Mouse (Mus musculus): ENCODE data around the gene Rpgrip1l. TPM values are rescaled to one million over a fixed set of nuclear protein-coding genes. Genes with fewer than 3 reads are reported as not detected.

Gene Rpgrip1l
- total and polyA plus RNA-seq, 2 experiments from 2014 or later = 9.1 to 9.6 TPM

DNA sequence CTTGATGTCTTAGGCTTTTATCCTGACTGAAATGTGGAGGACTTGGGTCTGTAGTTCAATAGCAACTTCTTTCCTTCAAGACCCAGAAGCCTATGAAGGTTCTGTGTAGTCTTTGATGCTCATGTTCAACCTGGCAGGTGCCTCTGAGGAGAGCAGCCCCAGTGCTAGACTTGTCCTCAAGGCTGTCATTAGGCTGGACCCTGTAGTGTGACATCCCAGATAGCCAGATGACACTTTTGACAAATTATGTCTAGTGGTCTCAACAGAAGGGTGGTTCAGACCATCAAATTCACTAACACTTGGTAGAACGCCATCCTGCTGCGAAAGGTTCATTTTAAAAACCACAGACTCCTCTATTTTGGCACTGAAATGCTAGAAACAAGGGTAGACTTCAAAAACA lies 100.1 kb downstream of the Rpgrip1l start:
- TF ChIP-seq CTCF (IDR thresholded peaks at IDR 0.05; ENCODE audit: low read depth) = no peak
- no peak overlapping the region for H3K4me2 ChIP-seq (ENCODE audit: low read depth)
- ATAC-seq = no peak

DNA sequence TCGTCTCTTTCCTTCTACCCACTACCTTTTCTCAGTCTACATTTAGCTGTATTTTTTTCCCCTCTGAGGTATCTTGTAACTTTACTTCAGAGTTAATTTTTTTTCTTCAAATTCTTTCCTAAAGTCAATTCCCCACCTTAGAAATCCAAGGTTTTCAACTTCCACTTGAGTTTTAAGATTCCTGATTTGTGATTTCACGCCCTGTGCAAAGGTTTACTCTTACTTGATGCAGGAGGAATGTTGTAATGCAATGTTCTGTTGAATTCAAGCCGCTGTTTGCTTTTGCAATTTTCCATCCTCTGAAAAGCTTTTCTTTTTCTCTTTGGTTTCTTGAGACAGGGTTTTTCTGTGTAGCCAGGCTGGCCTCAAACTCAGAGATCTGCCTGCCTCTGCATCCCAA lies 103.4 kb downstream of the Rpgrip1l start:
- no peaks in the 10 kb centered on the region for H3K4me1 ChIP-seq (ENCODE audit: insufficient read depth)
- no peak overlapping the region for H3K9ac ChIP-seq
- H3K27me3 ChIP-seq (ENCODE audit: insufficient read depth, low read length) = no peaks in the 10 kb centered on the region
- H3K4me2 ChIP-seq (ENCODE audit: low read depth) = no peak overlapping the region
- no peaks in the 10 kb centered on the region for H3K36me3 ChIP-seq (ENCODE audit: insufficient read depth)
- DNase-seq = no peak
- 85% methylated on average over 3 of the region's 3 CpGs for whole genome bisulfite sequencing
- TF ChIP-seq CTCF (IDR thresholded peaks at IDR 0.05; ENCODE audit: low read depth) = no peak
- H3K27ac ChIP-seq (ENCODE audit: low read depth, low read length) = no peak overlapping the region
- no peaks in the 10 kb centered on the region for H3K9me3 ChIP-seq (ENCODE audit: low read length)
- ATAC-seq = no peak
- no peak overlapping the region for H3K4me3 ChIP-seq (ENCODE audit: low read depth, low read length)

More for the DNA sequence above, 100.1 kb downstream of the Rpgrip1l start:
- Histone ChIP-seq H3K4me3 (ENCODE audit: low read depth, low read length) (no peak overlapping the region), H3K27me3 (ENCODE audit: insufficient read depth, low read length) (no peaks in the 10 kb centered on the region), H3K36me3 (ENCODE audit: insufficient read depth) (no peaks in the 10 kb centered on the region), H3K9me3 (ENCODE audit: low read length) (no peaks in the 10 kb centered on the region), H3K9ac (no peak overlapping the region), H3K4me1 (ENCODE audit: insufficient read depth) (no peaks in the 10 kb centered on the region), H3K27ac (ENCODE audit: low read depth, low read length) (no peak overlapping the region)
- DNase-seq = no peak
- WGBS = 66% methylated on average over 2 of the region's 2 CpGs

DNA sequence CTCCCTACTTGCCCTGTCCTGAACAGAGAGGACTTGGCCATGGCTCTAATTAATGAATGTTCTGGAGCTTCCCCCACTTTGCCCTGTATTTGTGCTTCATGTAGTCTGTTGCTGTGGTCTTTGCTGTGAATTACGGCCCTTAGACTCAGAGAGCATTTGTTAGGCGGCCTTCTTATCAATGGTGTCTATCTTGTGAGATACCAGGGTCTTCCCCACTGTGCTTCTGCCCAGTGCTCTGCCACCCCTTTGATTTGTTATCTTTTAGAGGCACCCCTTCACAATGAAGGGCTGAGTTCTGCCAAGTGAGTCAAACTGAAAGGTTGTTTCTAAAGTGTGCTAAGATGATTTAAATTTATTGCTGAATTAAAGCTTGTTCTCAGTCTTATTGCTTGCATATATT lies 105.4 kb downstream of the Rpgrip1l start:
- Histone ChIP-seq H3K9ac (no peak overlapping the region), H3K36me3 (ENCODE audit: insufficient read depth) (no peaks in the 10 kb centered on the region), H3K27ac (ENCODE audit: low read depth, low read length) (no peak overlapping the region), H3K4me2 (ENCODE audit: low read depth) (no peak overlapping the region), H3K4me3 (ENCODE audit: low read depth, low read length) (no peak overlapping the region), H3K27me3 (ENCODE audit: insufficient read depth, low read length) (no peaks in the 10 kb centered on the region), H3K9me3 (ENCODE audit: low read length) (no peaks in the 10 kb centered on the region), H3K4me1 (ENCODE audit: insufficient read depth) (no peaks in the 10 kb centered on the region)
- TF ChIP-seq CTCF (IDR thresholded peaks at IDR 0.05; ENCODE audit: low read depth) = no peak
- DNase-seq = no peak
- 76% methylated on average over 2 of the region's 2 CpGs for WGBS
- no peak for ATAC-seq

DNA sequence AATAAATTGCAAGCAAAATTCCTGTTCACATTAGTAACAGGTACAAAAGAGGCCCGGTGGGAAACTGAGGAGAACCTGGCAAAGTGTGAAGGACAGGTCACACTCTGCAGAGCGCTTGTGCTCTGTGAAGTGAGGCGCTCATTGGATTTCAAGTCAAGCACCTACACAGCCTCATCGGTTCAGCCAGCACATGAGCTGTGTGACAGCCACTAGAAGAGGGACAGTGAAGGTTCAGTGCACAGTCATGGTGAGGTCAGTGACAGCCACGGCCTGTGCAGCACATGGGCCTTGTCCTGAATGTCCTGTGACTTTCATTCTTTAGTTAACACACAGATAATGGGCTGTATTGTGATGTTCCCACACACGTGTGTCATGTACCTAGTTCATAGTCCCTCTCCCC lies 107.2 kb downstream of the Rpgrip1l start:
- no peak for DNase-seq
- no peaks in the 10 kb centered on the region for H3K36me3 ChIP-seq (ENCODE audit: insufficient read depth)
- no peaks in the 10 kb centered on the region for H3K27me3 ChIP-seq (ENCODE audit: insufficient read depth, low read length)
- no peak overlapping the region for H3K4me3 ChIP-seq (ENCODE audit: low read depth, low read length)
- no peak overlapping the region for H3K27ac ChIP-seq (ENCODE audit: low read depth, low read length)
- no peak overlapping the region for H3K9ac ChIP-seq
- no peaks in the 10 kb centered on the region for H3K9me3 ChIP-seq (ENCODE audit: low read length)
- H3K4me1 ChIP-seq (ENCODE audit: insufficient read depth) = no peaks in the 10 kb centered on the region
- no peak for TF ChIP-seq CTCF (IDR thresholded peaks at IDR 0.05; ENCODE audit: low read depth)
- H3K4me2 ChIP-seq (ENCODE audit: low read depth) = no peak overlapping the region
- 86% methylated on average over 6 of the region's 6 CpGs for WGBS
- ATAC-seq = no peak

DNA sequence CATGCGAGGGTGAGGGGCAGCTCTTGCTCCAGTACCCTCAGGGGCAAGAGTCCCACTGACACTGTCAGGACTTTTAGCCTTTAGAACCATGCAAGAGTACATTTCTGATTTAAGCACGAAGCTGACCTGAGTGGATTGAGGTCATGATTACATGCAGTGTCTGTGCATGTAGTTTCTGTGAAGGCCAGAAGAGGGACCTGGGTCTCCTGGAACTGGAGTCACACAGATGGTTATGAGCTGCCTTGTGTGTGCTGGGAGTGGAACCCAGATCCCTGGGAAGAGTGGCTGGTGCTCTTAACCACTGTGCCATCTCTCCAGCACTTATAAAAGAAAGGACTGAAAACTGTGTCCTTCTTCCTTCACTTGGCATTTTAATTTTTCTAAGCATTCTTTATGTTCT lies 111.9 kb downstream of the Rpgrip1l start:
- H3K9me3 ChIP-seq (ENCODE audit: low read length) = no peaks in the 10 kb centered on the region
- H3K27me3 ChIP-seq (ENCODE audit: insufficient read depth, low read length) = no peaks in the 10 kb centered on the region
- DNase-seq (no peak), ATAC-seq (no peak)
- H3K4me1 ChIP-seq (ENCODE audit: insufficient read depth) = no peaks in the 10 kb centered on the region
- H3K27ac ChIP-seq (ENCODE audit: low read depth, low read length) = no peak overlapping the region
- 80% methylated on average over 2 of the region's 2 CpGs for WGBS
- no peaks in the 10 kb centered on the region for H3K36me3 ChIP-seq (ENCODE audit: insufficient read depth)
- H3K4me3 ChIP-seq (ENCODE audit: low read depth, low read length) = no peak overlapping the region
- no peak for TF ChIP-seq CTCF (IDR thresholded peaks at IDR 0.05; ENCODE audit: low read depth)
- no peak overlapping the region for H3K9ac ChIP-seq
- no peak overlapping the region for H3K4me2 ChIP-seq (ENCODE audit: low read depth)

DNA sequence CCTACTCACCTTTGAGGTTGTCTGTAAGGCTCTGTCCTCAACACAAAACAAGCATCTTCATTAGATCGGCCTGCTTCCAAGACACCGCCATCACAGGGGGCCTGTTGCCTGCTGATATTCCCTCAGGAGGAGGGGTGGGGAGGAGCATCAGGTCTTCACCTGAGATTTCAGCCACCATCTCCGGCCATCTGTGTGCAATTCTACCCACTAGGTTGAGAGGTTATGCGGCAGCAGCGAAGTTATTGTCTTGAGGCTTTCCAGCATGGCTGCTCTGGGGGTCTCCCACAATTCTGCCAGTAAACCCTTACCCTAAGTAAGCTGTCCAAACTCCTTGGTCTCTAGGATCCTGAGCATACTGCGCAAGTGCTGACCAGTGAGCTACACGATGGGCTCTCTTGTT lies 113.2 kb downstream of the Rpgrip1l start, which contains the start of gene Aktip:
Gene Aktip (minus strand): TSS at position 101 of the 400 bp plus-strand sequence.
- WGBS = 96% methylated on average over 7 of the region's 7 CpGs
- Histone ChIP-seq H3K9me3 (ENCODE audit: low read length) (no peaks in the 10 kb centered on the region), H3K27me3 (ENCODE audit: insufficient read depth, low read length) (no peaks in the 10 kb centered on the region), H3K9ac (no peak within 1 kb of the TSS), H3K36me3 (ENCODE audit: insufficient read depth) (no peaks in the 10 kb centered on the region), H3K4me3 (ENCODE audit: low read depth, low read length) (no peak within 1 kb of the TSS), H3K4me1 (ENCODE audit: insufficient read depth) (no peaks in the 10 kb centered on the region), H3K4me2 (ENCODE audit: low read depth) (no peak within 1 kb of the TSS), H3K27ac (ENCODE audit: low read depth, low read length) (no peak within 1 kb of the TSS)
- DNase-seq (no peak), ATAC-seq (no peak)
- no peak for TF ChIP-seq CTCF (IDR thresholded peaks at IDR 0.05; ENCODE audit: low read depth)

DNA sequence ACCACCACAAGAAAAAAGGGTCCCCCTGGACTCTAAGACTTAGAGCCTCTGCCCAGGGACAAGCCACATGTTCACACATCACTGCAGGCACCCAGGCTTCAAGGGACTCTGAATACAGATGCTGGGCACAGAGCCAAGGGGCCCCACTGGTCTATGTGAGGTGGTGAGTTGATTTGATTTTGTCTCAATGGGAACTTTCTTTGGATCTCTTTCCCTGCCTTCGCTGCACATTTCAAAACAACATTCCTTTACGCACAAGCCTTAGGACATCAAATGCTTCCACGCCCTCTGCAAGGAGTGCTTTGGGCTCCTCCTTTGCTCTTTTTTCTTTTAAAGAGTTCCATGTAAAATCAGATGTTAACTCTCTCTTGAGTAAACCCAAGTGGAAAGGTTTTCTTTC lies 115.0 kb downstream of the Rpgrip1l start:
- Histone ChIP-seq H3K36me3 (ENCODE audit: insufficient read depth) (no peaks in the 10 kb centered on the region), H3K4me2 (ENCODE audit: low read depth) (no peak overlapping the region), H3K9ac (no peak overlapping the region), H3K27ac (ENCODE audit: low read depth, low read length) (no peak overlapping the region), H3K9me3 (ENCODE audit: low read length) (no peaks in the 10 kb centered on the region), H3K27me3 (ENCODE audit: insufficient read depth, low read length) (no peaks in the 10 kb centered on the region), H3K4me1 (ENCODE audit: insufficient read depth) (no peaks in the 10 kb centered on the region), H3K4me3 (ENCODE audit: low read depth, low read length) (no peak overlapping the region)
- 42% methylated on average over 3 of the region's 3 CpGs for WGBS
- no peak for TF ChIP-seq CTCF (IDR thresholded peaks at IDR 0.05; ENCODE audit: low read depth)
- ATAC-seq = no peak
- DNase-seq = no peak

DNA sequence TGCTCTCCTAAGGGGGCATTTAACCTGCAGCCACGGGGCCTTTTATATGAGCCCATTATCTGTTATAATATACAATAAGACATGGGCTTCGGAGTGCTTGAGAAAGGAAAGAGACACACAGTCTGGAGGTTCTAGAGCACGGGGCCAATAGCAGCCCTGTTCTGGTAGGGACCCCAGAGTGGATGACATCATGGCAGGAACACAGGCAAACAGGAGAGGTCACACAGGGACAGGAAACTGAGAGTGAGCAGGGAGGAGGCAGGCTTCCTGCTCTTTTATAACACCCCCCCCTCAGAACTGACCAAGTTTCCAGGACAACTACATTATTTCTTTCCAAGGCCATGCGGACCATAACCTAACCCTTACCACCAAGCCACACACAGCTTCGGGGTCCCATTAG lies 115.8 kb downstream of the Rpgrip1l start:
- no peak overlapping the region for H3K27ac ChIP-seq (ENCODE audit: low read depth, low read length)

More for the DNA sequence above, 115.8 kb downstream of the Rpgrip1l start:
- Histone ChIP-seq H3K27me3 (ENCODE audit: insufficient read depth, low read length) (0 out of 2 replicates have a peak, but pooled peaks cover under 1% of the 10 kb centered on the region), H3K9me3 (ENCODE audit: low read length) (no peaks in the 10 kb centered on the region), H3K4me1 (ENCODE audit: insufficient read depth) (no peaks in the 10 kb centered on the region), H3K36me3 (ENCODE audit: insufficient read depth) (no peaks in the 10 kb centered on the region), H3K4me3 (ENCODE audit: low read depth, low read length) (no peak overlapping the region), H3K4me2 (ENCODE audit: low read depth) (no peak overlapping the region), H3K9ac (no peak overlapping the region)
- no peak for DNase-seq
- TF ChIP-seq CTCF (IDR thresholded peaks at IDR 0.05; ENCODE audit: low read depth) = no peak
- 87% methylated on average over 5 of the region's 5 CpGs for WGBS
- ATAC-seq = no peak
